Mouse (Mus musculus) erythroblast, embryonic 14.5 days (primary cell): ENCODE data around the gene Rasgrp3.

Experiments
- GATA1 ChIP-seq: IDR thresholded peaks from 2 replicates; pipeline ENCODE4 v1.6.1; 2012; ENCODE audit warnings: low read length, inconsistent platforms, mixed read lengths
- TAL1 ChIP-seq: IDR thresholded peaks from 3 replicates; pipeline ENCODE4 v1.6.1; 2012; ENCODE audit warnings: low read length, inconsistent platforms, mixed read lengths

GRCm38 (mm10) chr17:75460621-75461020 is 24.9 kb downstream of the Rasgrp3 start:
- TF ChIP-seq GATA1: no peak
- TF ChIP-seq TAL1: no peak
